Comparison of ENCODE assay signal across 21 mouse cellular contexts in genomic region chr11:103665695-103666094, GRCm38 (mm10). TPM values are rescaled to one million over a fixed set of nuclear protein-coding genes. Genes with fewer than 3 reads are reported as not detected.
DNase-seq lines count a peak whose midpoint lies in the region; ATAC-seq and TF ChIP-seq lines count a peak whose summit lies in the region.
"Had no signal": no experiment of that assay in that cellular context is flagged by ENCODE, and none has a peak within 500 bp of the region (broad histone marks: within the 10 kb centered on the region; RNA-seq: fewer than 3 reads in every experiment).

No protein-coding gene starts in this region.

- ATAC-seq in forebrain, embryonic 14.5 days, result peak; percentile 52; the same call in 1 of the 2 replicates
- ATAC-seq in midbrain, postnatal 0 days (ENCODE audit: low FRiP score), result 0 out of 2 replicates have a peak, but pooled peaks have one; percentile 13
- no peak for ATAC-seq in stomach, postnatal 0 days (ENCODE audit: low FRiP score, low TSS enrichment)
- ATAC-seq: liver, postnatal 0 days had no signal

- no peak for TF ChIP-seq EP300 in stomach, postnatal 0 days (optimal IDR thresholded peaks at IDR 0.05)

- TF ChIP-seq POLR2A in brain, embryonic 14.5 days (IDR thresholded peaks at IDR 0.05; ENCODE audit: borderline replicate concordance, extremely low read depth, insufficient read depth, insufficient read length, poor library complexity, severe bottlenecking), result no peak

- 28% methylated on average over 1 of the region's 1 CpGs for WGBS in forebrain, embryonic 14.5 days
- WGBS in forebrain, embryonic 10.5 days, result 43% methylated on average over 1 of the region's 1 CpGs
- 30% methylated on average over 1 of the region's 1 CpGs for WGBS in midbrain, postnatal 0 days
- 42% methylated on average over 1 of the region's 1 CpGs for WGBS in stomach, postnatal 0 days

- no peak overlapping the region for H3K4me3 ChIP-seq in forebrain, embryonic 14.5 days (ENCODE audit: low read depth, low read length)
- no peak overlapping the region for H3K4me3 ChIP-seq in forebrain, embryonic 10.5 days
- no peak overlapping the region for H3K4me3 ChIP-seq in midbrain, postnatal 0 days (ENCODE audit: low read depth, low read length)
- no peak overlapping the region for H3K4me3 ChIP-seq in stomach, postnatal 0 days (ENCODE audit: low read depth, low read length)
- H3K4me3 ChIP-seq: embryonic facial prominence, embryonic 13.5 days; heart, adult 2 months; heart, embryonic 15.5 days had no signal

- intact Hi-C loops in left cerebral cortex, postnatal 10 days (cut with DNase I), result no loop called here

- no peaks in the 10 kb centered on the region; the same call in 1 of the 2 replicates for H3K27me3 ChIP-seq in forebrain, embryonic 14.5 days (replicated peaks; ENCODE audit: control insufficient read depth, insufficient read depth, low read length)
- H3K27me3 ChIP-seq in forebrain, embryonic 10.5 days (ENCODE audit: poor library complexity, severe bottlenecking), result peaks cover 64% of the 10 kb centered on the region
- no peaks in the 10 kb centered on the region for H3K27me3 ChIP-seq in midbrain, postnatal 0 days (ENCODE audit: insufficient read depth, low read length)
- H3K27me3 ChIP-seq in stomach, postnatal 0 days (ENCODE audit: control insufficient read depth, insufficient read depth, low read length), result no peaks in the 10 kb centered on the region

- no peaks in the 10 kb centered on the region for H3K36me3 ChIP-seq in forebrain, embryonic 14.5 days (ENCODE audit: control insufficient read depth, insufficient read depth, low read length)
- H3K36me3 ChIP-seq in forebrain, embryonic 10.5 days (replicated peaks), result no peaks in the 10 kb centered on the region
- no peaks in the 10 kb centered on the region for H3K36me3 ChIP-seq in midbrain, postnatal 0 days (ENCODE audit: insufficient read depth, low read length)
- no peaks in the 10 kb centered on the region for H3K36me3 ChIP-seq in stomach, postnatal 0 days (ENCODE audit: control insufficient read depth, insufficient read depth, low read length)
- H3K36me3 ChIP-seq: embryonic facial prominence, embryonic 13.5 days; heart, embryonic 15.5 days had no signal

- no peaks in the 10 kb centered on the region for H3K9me3 ChIP-seq in forebrain, embryonic 14.5 days (replicated peaks; ENCODE audit: control insufficient read depth, low read length)
- no peaks in the 10 kb centered on the region for H3K9me3 ChIP-seq in forebrain, embryonic 10.5 days
- no peaks in the 10 kb centered on the region for H3K9me3 ChIP-seq in midbrain, postnatal 0 days (ENCODE audit: low read length)
- H3K9me3 ChIP-seq in stomach, postnatal 0 days (ENCODE audit: control insufficient read depth, low read length), result no peaks in the 10 kb centered on the region
- H3K9me3 ChIP-seq: embryonic facial prominence, embryonic 13.5 days; heart, embryonic 15.5 days had no signal

- H3K4me2 ChIP-seq in forebrain, embryonic 14.5 days (ENCODE audit: low read length), result peak overlapping the region; percentile 6
- H3K4me2 ChIP-seq in midbrain, postnatal 0 days (ENCODE audit: low read depth, low read length, poor library complexity, severe bottlenecking), result peak overlapping the region; percentile 18; the same call in 1 of the 2 replicates
- H3K4me2 ChIP-seq in stomach, postnatal 0 days (replicated peaks; ENCODE audit: low read depth), result no peak overlapping the region
- H3K4me2 ChIP-seq: embryonic facial prominence, embryonic 13.5 days; heart, embryonic 15.5 days had no signal

- no peak for DNase-seq in forebrain, embryonic 14.5 days (ENCODE audit: low spot score)
- no peak for DNase-seq in forebrain, embryonic 10.5 days (ENCODE audit: extremely low spot score, low spot score)
- DNase-seq in left cerebral cortex, adult 11 months (ENCODE audit: low spot score), result peak; percentile 47
- no peak for DNase-seq in left cerebral cortex, postnatal 10 days (ENCODE audit: extremely low spot score in 1 of 2, low spot score in 2 of 2)
- DNase-seq in brain, embryonic 14.5 days (ENCODE audit: low read depth), result peak; percentile 42
- DNase-seq in midbrain, postnatal 0 days (ENCODE audit: low spot score), result no peak
- no peak for DNase-seq in stomach, postnatal 0 days (ENCODE audit: low spot score)
- DNase-seq: gastrocnemius, postnatal 10 days; heart, adult 2 months; kidney, adult 18-20 months; kidney, postnatal 10 days; liver; liver, postnatal 0 days; thymus, postnatal 36 days had no signal

- TF ChIP-seq CTCF in brain, embryonic 14.5 days (IDR thresholded peaks at IDR 0.05; ENCODE audit: borderline replicate concordance, extremely low read depth, insufficient read depth, insufficient read length), result no peak
- TF ChIP-seq CTCF in midbrain, postnatal 0 days (IDR thresholded peaks at IDR 0.05), result no peak
- TF ChIP-seq CTCF in stomach, postnatal 0 days (IDR thresholded peaks at IDR 0.05; ENCODE audit: low read depth), result no peak

- H3K9ac ChIP-seq in forebrain, embryonic 14.5 days (ENCODE audit: low read length), result peak overlapping the region; percentile 25; the same call in 1 of the 2 replicates
- H3K9ac ChIP-seq in midbrain, postnatal 0 days (replicated peaks; ENCODE audit: low read length, poor library complexity, severe bottlenecking), result 0 out of 2 replicates have a peak overlapping the region, but pooled peaks have one; percentile 13
- H3K9ac ChIP-seq in stomach, postnatal 0 days (ENCODE audit: low read length), result no peak overlapping the region
- H3K9ac ChIP-seq: embryonic facial prominence, embryonic 13.5 days; heart, embryonic 15.5 days; liver, postnatal 0 days had no signal

- H3K27ac ChIP-seq in forebrain, embryonic 14.5 days (ENCODE audit: low read depth, low read length), result peak overlapping the region; percentile 39; the same call in 1 of the 2 replicates
- no peak overlapping the region for H3K27ac ChIP-seq in forebrain, embryonic 10.5 days
- no peak overlapping the region for H3K27ac ChIP-seq in midbrain, postnatal 0 days (ENCODE audit: low read depth, low read length)
- H3K27ac ChIP-seq in stomach, postnatal 0 days (replicated peaks), result no peak overlapping the region
- H3K27ac ChIP-seq: embryonic facial prominence, embryonic 13.5 days; heart, adult 2 months; heart, embryonic 15.5 days had no signal

- peaks cover 19% of the 10 kb centered on the region for H3K4me1 ChIP-seq in forebrain, embryonic 14.5 days (ENCODE audit: control insufficient read depth, insufficient read depth, low read length)
- H3K4me1 ChIP-seq in forebrain, embryonic 10.5 days, result peaks cover 19% of the 10 kb centered on the region
- H3K4me1 ChIP-seq in midbrain, postnatal 0 days (ENCODE audit: insufficient read depth, low read length), result peaks cover 18% of the 10 kb centered on the region
- no peaks in the 10 kb centered on the region for H3K4me1 ChIP-seq in stomach, postnatal 0 days (replicated peaks; ENCODE audit: control insufficient read depth, insufficient read depth)

RNA-seq across cellular contexts. Expression of gene Rprml, which starts 16.3 kb away (rescaled TPM):
- 2.3 and 3.2 TPM in 2 replicates for polyA plus RNA-seq in forebrain, embryonic 14.5 days (2014; fragmentation: Nextera tagmentation; extraction: Ambion mirVana)
- polyA plus RNA-seq in forebrain, embryonic 10.5 days (2016; fragmentation: Nextera tagmentation; extraction: Ambion mirVana), result 0.16 TPM in 1 of 2 replicates, not detected in the other
- total RNA-seq in left cerebral cortex, postnatal 10 days (2021), result 100 to 1,000 TPM; 111 to 117 TPM
- 0.89 and 3.0 TPM in 2 replicates for polyA plus RNA-seq in brain, embryonic 14.5 days (2012; rRNA removed)
- 10.6 and 11.8 TPM in 2 replicates for total RNA-seq in midbrain, postnatal 0 days (2014; rRNA removed)
- 4.1 and 5.5 TPM in 2 replicates for polyA plus RNA-seq in midbrain, postnatal 0 days (2015; fragmentation: Nextera tagmentation; extraction: Ambion mirVana)
- 0.16 and 0.25 TPM in 2 replicates for polyA plus RNA-seq in stomach, postnatal 0 days (2015; fragmentation: Nextera tagmentation; extraction: Ambion mirVana)
- total RNA-seq: CH12.LX; gastrocnemius, postnatal 10 days; heart, adult 2 months had no signal
- polyA plus RNA-seq: heart, adult 2 months; liver, postnatal 0 days had no signal

RNA-seq across cellular contexts. Expression of gene Lyzl6, which starts 27.0 kb away (rescaled TPM):
- polyA plus RNA-seq in forebrain, embryonic 14.5 days (2014; fragmentation: Nextera tagmentation; extraction: Ambion mirVana), result not detected in 2 replicates
- polyA plus RNA-seq in forebrain, embryonic 10.5 days (2016; fragmentation: Nextera tagmentation; extraction: Ambion mirVana), result not detected in 2 replicates
- total RNA-seq in left cerebral cortex, postnatal 10 days (2021), result not detected
- polyA plus RNA-seq in brain, embryonic 14.5 days (2012; rRNA removed), result not detected in 2 replicates
- total RNA-seq in midbrain, postnatal 0 days (2014; rRNA removed), result not detected in 2 replicates
- polyA plus RNA-seq in midbrain, postnatal 0 days (2015; fragmentation: Nextera tagmentation; extraction: Ambion mirVana), result not detected in 2 replicates
- not detected in 2 replicates for polyA plus RNA-seq in stomach, postnatal 0 days (2015; fragmentation: Nextera tagmentation; extraction: Ambion mirVana)
- total RNA-seq: adrenal gland, postnatal 10 days; CH12.LX; gastrocnemius, postnatal 10 days; heart, adult 2 months; layer of hippocampus, adult 8-10 months; left cerebral cortex, postnatal 14 days had no signal
- polyA plus RNA-seq: embryonic facial prominence, embryonic 13.5 days; heart, adult 2 months; heart, embryonic 15.5 days; liver, postnatal 0 days; neural tube, embryonic 11.5 days had no signal

RNA-seq across cellular contexts. Expression of gene Gosr2, which starts 32.0 kb away (rescaled TPM):
- polyA plus RNA-seq in forebrain, embryonic 14.5 days (2014; fragmentation: Nextera tagmentation; extraction: Ambion mirVana), result 105 and 106 TPM in 2 replicates
- 99.5 and 100 TPM in 2 replicates for polyA plus RNA-seq in forebrain, embryonic 10.5 days (2016; fragmentation: Nextera tagmentation; extraction: Ambion mirVana)
- 10 to 100 TPM; 71.8 to 76.4 TPM for total RNA-seq in left cerebral cortex, postnatal 10 days (2021)
- 98.0 and 108 TPM in 2 replicates for polyA plus RNA-seq in brain, embryonic 14.5 days (2012; rRNA removed)
- 78.4 and 104 TPM in 2 replicates for total RNA-seq in midbrain, postnatal 0 days (2014; rRNA removed)
- 88.2 and 93.6 TPM in 2 replicates for polyA plus RNA-seq in midbrain, postnatal 0 days (2015; fragmentation: Nextera tagmentation; extraction: Ambion mirVana)
- 58.7 and 60.4 TPM in 2 replicates for polyA plus RNA-seq in stomach, postnatal 0 days (2015; fragmentation: Nextera tagmentation; extraction: Ambion mirVana)

RNA-seq across cellular contexts. Expression of gene Gm884, which starts 44.8 kb away (rescaled TPM):
- polyA plus RNA-seq in forebrain, embryonic 14.5 days (2014; fragmentation: Nextera tagmentation; extraction: Ambion mirVana), result not detected in 2 replicates
- polyA plus RNA-seq in forebrain, embryonic 10.5 days (2016; fragmentation: Nextera tagmentation; extraction: Ambion mirVana), result not detected in 2 replicates
- under 1 TPM; 0.02 to 0.04 TPM for total RNA-seq in left cerebral cortex, postnatal 10 days (2021)
- polyA plus RNA-seq in brain, embryonic 14.5 days (2012; rRNA removed), result not detected in 2 replicates
- 0.16 TPM in 1 of 2 replicates, not detected in the other for total RNA-seq in midbrain, postnatal 0 days (2014; rRNA removed)
- not detected in 2 replicates for polyA plus RNA-seq in midbrain, postnatal 0 days (2015; fragmentation: Nextera tagmentation; extraction: Ambion mirVana)
- not detected in 2 replicates for polyA plus RNA-seq in stomach, postnatal 0 days (2015; fragmentation: Nextera tagmentation; extraction: Ambion mirVana)
- total RNA-seq: adrenal gland, postnatal 10 days; CH12.LX; gastrocnemius, postnatal 10 days; heart, adult 2 months had no signal
- polyA plus RNA-seq: embryonic facial prominence, embryonic 13.5 days; heart, adult 2 months; heart, embryonic 15.5 days; liver, postnatal 0 days; neural tube, embryonic 11.5 days had no signal

Comparison
In these comparisons a context has a peak if more than half of its experiments do, and no peak if none do; other contexts are left out.
1. DNase-seq: peak in left cerebral cortex, adult 11 months (single experiment) and brain, embryonic 14.5 days (single experiment); none in forebrain, embryonic 14.5 days (single experiment), forebrain, embryonic 10.5 days (single experiment), left cerebral cortex, postnatal 10 days (0 of 2), midbrain, postnatal 0 days (single experiment) and stomach, postnatal 0 days (single experiment).